Mouse (Mus musculus) cerebellum, adult 9-10 months (tissue): Measurements from ENCODE around the gene Med17.

Experiments used
- DNase-seq: peaks from one replicate; pipeline ENCODE4 v3.0.0; 2022

Gene Med17

GRCm38 (mm10) chr9:15233604-15234003, 46.1 kb downstream of the Med17 start:
- DNase-seq, result no peak

DNA sequence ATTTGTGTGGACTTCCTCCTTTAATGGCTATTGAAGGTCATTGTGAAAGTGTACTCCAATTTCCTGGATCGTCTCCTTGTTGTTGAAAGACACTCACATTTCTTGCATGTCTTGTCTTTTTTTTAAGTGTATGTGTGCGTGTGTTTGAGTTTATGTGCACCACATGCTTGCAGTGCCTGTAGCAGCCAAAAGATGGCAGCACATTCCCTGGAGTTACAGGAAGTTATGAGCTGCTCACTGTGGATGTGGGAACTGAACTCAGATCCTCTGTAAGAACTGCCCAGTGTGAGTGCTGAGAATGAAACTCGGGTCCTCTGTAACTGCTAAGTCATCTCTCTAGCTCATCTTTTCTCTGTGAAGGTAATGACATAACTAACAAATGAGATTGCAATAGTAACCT, 47.3 kb downstream of the Med17 start:
- DNase-seq, result no peak

GRCm38 (mm10) chr9:15224912-15225311, 54.8 kb downstream of the Med17 start:
- no peak for DNase-seq

GRCm38 (mm10) chr9:15213695-15214094, 66.0 kb downstream of the Med17 start:
- DNase-seq, result no peak

DNA sequence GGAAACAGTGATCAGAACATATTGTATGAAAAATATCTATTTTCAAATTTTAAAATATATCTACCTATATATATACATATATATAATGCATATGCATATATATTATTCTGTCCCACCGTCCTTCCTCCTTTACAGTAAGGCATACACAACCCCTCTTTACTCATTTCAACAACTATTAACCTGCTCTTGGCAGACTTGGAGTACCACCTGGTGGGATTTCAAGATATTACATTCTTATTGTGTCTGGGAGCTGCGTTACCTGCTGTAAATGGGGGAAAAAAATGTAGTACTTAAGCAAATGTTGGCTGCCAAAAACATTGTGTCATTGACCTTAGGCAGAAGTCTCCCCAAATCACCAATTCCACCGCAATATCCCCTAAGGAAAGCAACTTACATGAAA, 67.9 kb downstream of the Med17 start:
- no peak for DNase-seq
